Mouse (Mus musculus): ENCODE results near the gene Dok1. TPM values are rescaled to one million over a fixed set of nuclear protein-coding genes. Genes with fewer than 3 reads are reported as not detected.

The Dok1 gene
- polyA plus RNA-seq (2021; fragmentation: Nextera tagmentation): 0.92 and 1.0 TPM in 2 replicates
- long read RNA-seq, experiment 1, transcript Dok1-201 (5 exons, 1,807 nt): major isoform, 6 of 9 reads
- long read RNA-seq, experiment 1, partial matches to known transcripts: 0 of 9 reads
- long read RNA-seq, experiment 1, other reads (novel, unspliced or antisense): 3 of 9 reads
- long read RNA-seq, experiment 2: 0 reads

DNA sequence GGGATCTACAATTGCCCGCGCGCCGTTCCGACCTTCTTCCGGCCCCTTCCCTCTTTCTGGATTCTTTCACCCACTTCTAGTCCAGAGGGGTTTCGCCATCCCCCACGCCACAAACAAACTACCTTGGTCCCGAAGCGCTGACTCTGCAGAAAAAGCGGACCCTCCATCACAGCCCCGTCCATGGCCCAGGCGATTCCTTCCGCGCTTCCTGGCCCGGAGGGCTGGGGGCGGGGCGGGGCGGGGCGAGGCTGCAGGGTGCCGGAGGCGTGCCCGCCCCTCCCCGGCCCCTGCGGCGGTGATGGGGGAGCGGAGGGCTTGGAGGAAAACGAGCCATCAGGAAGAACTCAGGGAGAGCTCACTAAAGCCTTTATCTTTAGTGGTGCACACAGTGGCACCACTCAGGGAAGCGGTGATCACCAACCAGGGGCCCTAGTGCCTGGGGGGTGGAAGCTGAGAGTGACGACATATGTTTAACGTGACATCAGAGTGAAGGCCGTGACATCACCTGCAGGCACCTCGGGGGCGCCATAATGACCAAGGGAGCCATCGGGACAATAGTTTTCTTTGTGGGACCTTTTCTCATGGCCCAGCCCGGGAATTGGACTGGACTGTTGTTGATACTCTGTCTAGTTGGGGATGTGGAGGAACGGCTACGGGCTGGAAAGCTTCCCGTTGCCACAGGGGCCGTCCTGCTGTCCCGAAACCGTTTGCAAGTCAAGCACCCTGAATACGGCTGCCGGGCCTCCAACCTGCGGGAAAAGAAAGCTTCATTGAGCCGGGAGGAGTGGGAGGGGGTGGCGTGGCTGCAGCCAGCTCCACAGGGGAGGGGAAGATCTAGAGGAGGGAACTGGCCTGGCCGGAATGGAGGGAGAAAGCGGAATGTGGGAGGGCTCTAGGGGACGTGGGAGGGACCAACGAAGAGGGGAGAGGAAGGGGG lies at the start of gene Dok1, which contains the start of gene Loxl3:
Gene Dok1 (minus strand): TSS at position 223 of the 937 bp plus-strand sequence.
Gene Loxl3 (plus strand): TSS at position 925 of the 937 bp plus-strand sequence.

GRCm38 (mm10) chr6:83077630-83078323 lies 44.5 kb upstream of the Dok1 start, which contains the start of gene Pcgf1:
Gene Pcgf1, plus strand, starts transcription at chr6:83077869.

DNA sequence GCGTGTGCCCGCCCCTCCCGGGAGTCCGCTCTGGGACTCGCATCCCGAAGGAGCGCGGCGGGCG lies 36.8 kb upstream of the Dok1 start, which contains the start of gene Tlx2:
Gene Tlx2 (minus strand): TSS at position 47 of the 64 bp plus-strand sequence.

GRCm38 (mm10) chr6:83057790-83058189 lies 24.5 kb upstream of the Dok1 start, which contains the start of gene Dqx1:
Gene Dqx1, plus strand, starts transcription at chr6:83057844.

DNA sequence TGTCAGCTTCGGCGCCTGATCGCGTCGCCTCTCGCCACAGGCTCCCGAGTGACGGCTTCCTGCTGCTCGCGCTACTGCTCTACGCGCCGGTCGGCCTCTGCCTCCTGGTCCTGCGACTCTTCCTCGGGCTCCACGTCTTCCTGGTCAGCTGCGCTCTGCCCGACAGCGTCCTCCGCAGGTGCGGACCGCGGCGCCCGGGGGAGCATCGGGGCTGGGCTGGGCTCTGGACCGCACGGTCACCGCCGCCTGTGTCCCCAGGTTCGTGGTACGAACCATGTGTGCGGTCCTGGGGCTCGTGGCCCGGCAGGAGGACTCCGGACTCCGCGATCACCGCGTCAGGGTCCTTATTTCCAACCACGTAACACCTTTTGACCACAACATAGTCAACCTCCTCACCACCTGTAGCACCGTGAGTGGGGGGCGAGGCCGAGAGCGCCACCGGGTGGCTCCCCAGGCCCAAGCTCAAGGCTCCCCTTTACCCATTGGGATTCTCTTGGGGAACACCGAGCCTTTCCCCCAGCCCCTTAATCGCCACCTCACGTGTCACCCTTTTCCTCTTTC lies 21.7 kb upstream of the Dok1 start, which contains the start of gene Htra2:
Gene Htra2 (minus strand): TSS at position 403 of the 561 bp plus-strand sequence.

GRCm38 (mm10) chr6:83054074-83054851 lies 21.0 kb upstream of the Dok1 start, which contains the start of gene Aup1:
Gene Aup1, plus strand, starts transcription at chr6:83054521.

Other genes starting within 250 kb of the Dok1 start
- gene Sema4f, start 93.7 kb downstream of the Dok1 start, polyA plus RNA-seq (2021; fragmentation: Nextera tagmentation): 11.5 and 14.3 TPM in 2 replicates
- gene M1ap, start 86.6 kb downstream of the Dok1 start, polyA plus RNA-seq (2021; fragmentation: Nextera tagmentation): not detected in 2 replicates
- 1.4 and 1.7 TPM in 2 replicates for gene Loxl3, start 702 bp upstream of the Dok1 start, polyA plus RNA-seq (2021; fragmentation: Nextera tagmentation)
- 64.0 and 107 TPM in 2 replicates for gene Aup1, start 21.1 kb upstream of the Dok1 start, polyA plus RNA-seq (2021; fragmentation: Nextera tagmentation)
- gene Htra2, start 21.8 kb upstream of the Dok1 start, polyA plus RNA-seq (2021; fragmentation: Nextera tagmentation): 36.7 and 40.7 TPM in 2 replicates
- 0.17 and 0.24 TPM in 2 replicates for gene Dqx1, start 24.4 kb upstream of the Dok1 start, polyA plus RNA-seq (2021; fragmentation: Nextera tagmentation)
- not detected in 2 replicates for gene Tlx2, start 36.8 kb upstream of the Dok1 start, polyA plus RNA-seq (2021; fragmentation: Nextera tagmentation)
- gene Pcgf1, start 44.4 kb upstream of the Dok1 start, polyA plus RNA-seq (2021; fragmentation: Nextera tagmentation): 23.7 and 26.7 TPM in 2 replicates
- 0.90 and 1.2 TPM in 2 replicates for gene Lbx2, start 52.9 kb upstream of the Dok1 start, polyA plus RNA-seq (2021; fragmentation: Nextera tagmentation)
- gene Ccdc142, start 68.1 kb upstream of the Dok1 start, polyA plus RNA-seq (2021; fragmentation: Nextera tagmentation): 1.0 and 1.5 TPM in 2 replicates
- 0.87 and 1.2 TPM in 2 replicates for gene Gm42688, start 68.1 kb upstream of the Dok1 start, polyA plus RNA-seq (2021; fragmentation: Nextera tagmentation)
- gene Mrpl53, start 75.6 kb upstream of the Dok1 start, polyA plus RNA-seq (2021; fragmentation: Nextera tagmentation): 149 and 168 TPM in 2 replicates
- 2.2 and 2.6 TPM in 2 replicates for gene Mogs, start 82.0 kb upstream of the Dok1 start, polyA plus RNA-seq (2021; fragmentation: Nextera tagmentation)
- 21.8 and 51.8 TPM in 2 replicates for gene Wbp1, start 88.1 kb upstream of the Dok1 start, polyA plus RNA-seq (2021; fragmentation: Nextera tagmentation)
- gene Ino80b, start 92.0 kb upstream of the Dok1 start, polyA plus RNA-seq (2021; fragmentation: Nextera tagmentation): 8.2 and 23.6 TPM in 2 replicates
- 67.3 and 68.0 TPM in 2 replicates for gene Rtkn, start 102.0 kb upstream of the Dok1 start, polyA plus RNA-seq (2021; fragmentation: Nextera tagmentation)
- 23.3 and 39.1 TPM in 2 replicates for gene Wdr54, start 122.9 kb upstream of the Dok1 start, polyA plus RNA-seq (2021; fragmentation: Nextera tagmentation)
- 28.6 and 44.3 TPM in 2 replicates for gene 1700003E16Rik, start 122.9 kb upstream of the Dok1 start, polyA plus RNA-seq (2021; fragmentation: Nextera tagmentation)
- 113 and 119 TPM in 2 replicates for gene Dctn1, start 132.4 kb upstream of the Dok1 start, polyA plus RNA-seq (2021; fragmentation: Nextera tagmentation)
- 0.13 TPM in 1 of 2 replicates, not detected in the other for gene Slc4a5, start 186.4 kb upstream of the Dok1 start, polyA plus RNA-seq (2021; fragmentation: Nextera tagmentation)

All from left cerebral cortex, adult 6 months (tissue).